Mouse (Mus musculus) kidney, postnatal 0 days (tissue): ENCODE data around the gene Flnc. TPM values are rescaled to one million over a fixed set of nuclear protein-coding genes. Genes with fewer than 3 reads are reported as not detected.
A peak's percentile ranks its signal among the peaks of the same experiment; 100 is the strongest.

Source experiments
- ATAC-seq: fragments of 200-750 bp; cut with Nextera tagmentation; replicated peaks from 2 replicates; pipeline ENCODE4 v1.8.0; 2017; ENCODE audit warnings: low read depth, moderate number of reproducible peaks, moderate TSS enrichment, moderate library complexity; ENCODE audit not compliant: low FRiP score
- DNase-seq: peaks from one replicate; pipeline ENCODE4 v3.0.0-alpha.2; 2016; ENCODE audit warnings: low spot score
- H3K27ac ChIP-seq: fragments of 300-500 bp; sonication (generic); 2 replicates; pipeline ENCODE4 v1.5.1; 2014; ENCODE audit warnings: mild to moderate bottlenecking
- H3K27me3 ChIP-seq: fragments of 300-500 bp; sonication (generic); 2 replicates; pipeline ENCODE4 v1.6.1; 2014; ENCODE audit warnings: low read length, mixed read lengths; ENCODE audit not compliant: insufficient read depth
- H3K36me3 ChIP-seq: fragments of 300-500 bp; sonication (generic); 2 replicates; pipeline ENCODE4 v1.6.1; 2014; ENCODE audit warnings: low read length, mixed read lengths; ENCODE audit not compliant: insufficient read depth
- H3K4me1 ChIP-seq: fragments of 300-500 bp; sonication (generic); replicated peaks from 2 replicates; pipeline ENCODE4 v1.6.1; 2014; ENCODE audit warnings: antibody characterized with exemption, low read length, mixed read lengths; ENCODE audit not compliant: insufficient read depth
- H3K4me2 ChIP-seq: fragments of 300-500 bp; sonication (generic); 2 replicates; pipeline ENCODE4 v1.6.1; 2014; ENCODE audit warnings: mild to moderate bottlenecking, low read length, moderate library complexity, mixed read lengths
- H3K4me3 ChIP-seq: fragments of 300-500 bp; sonication (generic); replicated peaks from 2 replicates; pipeline ENCODE4 v1.5.1; 2014; ENCODE audit warnings: low read depth, low read length
- H3K9ac ChIP-seq: fragments of 300-500 bp; sonication (generic); 2 replicates; pipeline ENCODE4 v1.6.1; 2014; ENCODE audit warnings: low read depth, low read length
- H3K9me3 ChIP-seq: fragments of 300-500 bp; sonication (generic); replicated peaks from 2 replicates; pipeline ENCODE4 v1.6.1; 2016; ENCODE audit warnings: low read length, inconsistent platforms, mixed read lengths
- CTCF ChIP-seq: IDR thresholded peaks from 2 replicates; pipeline ENCODE4 v1.5.1; 2016; ENCODE audit warnings: antibody characterized with exemption, low read depth, mild to moderate bottlenecking, moderate library complexity
- WGBS: fragments of 180-500 bp; shearing (Covaris S2); extraction: QIAGEN DNeasy Blood & Tissue Kit; methylation state at CpG from one replicate; pipeline ENCODE4 v1.1.7; 2014; 5-methylcytosine and 5-hydroxymethylcytosine counted together
- polyA plus RNA-seq: library from polyadenylated mRNA; unstranded; fragments of >200 nt; fragmentation: Nextera tagmentation; extraction: Ambion mirVana; gene quantifications from 2 replicates; pipeline ENCODE4 v1.2.1, GENCODE M21; 2015

The Flnc gene
- polyA plus RNA-seq, 1 experiment from 2014 or later: 2.5 TPM

DNA sequence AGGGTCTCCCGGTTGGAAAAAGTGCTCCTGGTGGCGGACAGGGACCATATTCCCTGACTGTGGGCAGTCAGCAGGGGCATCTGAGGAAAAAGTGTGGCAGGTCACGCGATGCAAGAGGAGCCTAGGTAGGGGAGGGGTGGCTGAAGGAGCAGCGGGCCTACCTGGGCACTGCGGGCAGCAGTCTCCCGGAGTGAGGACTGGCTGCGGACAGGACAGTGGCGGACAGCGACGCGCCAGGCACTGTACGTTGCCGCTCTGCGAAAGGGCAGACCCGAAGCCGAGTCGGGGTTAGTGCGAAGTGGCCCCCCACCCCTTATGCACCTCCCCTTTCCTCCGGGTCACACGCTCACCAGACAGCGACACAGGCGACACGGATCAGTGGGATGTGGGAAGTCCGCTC, 63.2 kb downstream of the Flnc start:
- Histone ChIP-seq H3K4me1 (0 out of 2 replicates have a peak, but pooled peaks cover 5% of the 10 kb centered on the region), H3K9ac (no peak overlapping the region), H3K9me3 (no peaks in the 10 kb centered on the region), H3K27ac (no peak overlapping the region), H3K27me3 (no peaks in the 10 kb centered on the region), H3K4me3 (no peak overlapping the region), H3K36me3 (0 out of 2 replicates have a peak, but pooled peaks cover 3% of the 10 kb centered on the region), H3K4me2 (peak overlapping the region; percentile 35)
- TF ChIP-seq CTCF: no peak
- WGBS: 27% methylated on average over 23 of the region's 25 CpGs
- no peak for DNase-seq
- ATAC-seq: 0 out of 2 replicates have a peak, but pooled peaks have one; percentile 11

DNA sequence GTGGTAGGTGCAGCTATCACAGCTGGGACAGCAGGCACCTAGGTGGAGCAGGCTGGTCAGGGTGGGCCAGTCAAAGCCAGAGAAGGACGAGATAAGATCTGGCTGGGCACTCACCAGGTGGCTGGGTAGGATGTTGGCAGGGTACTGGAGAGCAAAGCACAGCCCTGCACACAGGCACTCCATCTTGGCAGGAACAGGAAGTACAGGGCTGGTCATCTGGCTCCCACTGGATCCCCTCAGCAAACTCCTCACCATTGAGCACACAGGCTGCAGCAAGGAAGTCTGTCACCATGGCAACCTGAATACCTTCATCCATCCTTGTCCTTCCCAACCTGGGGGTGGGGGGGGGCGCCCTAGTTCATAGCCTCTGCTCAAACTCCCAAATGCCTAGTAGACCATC, 64.7 kb downstream of the Flnc start:
- ATAC-seq: peak; percentile 62
- 51% methylated on average over 2 of the region's 2 CpGs for WGBS
- no peak for TF ChIP-seq CTCF

DNA sequence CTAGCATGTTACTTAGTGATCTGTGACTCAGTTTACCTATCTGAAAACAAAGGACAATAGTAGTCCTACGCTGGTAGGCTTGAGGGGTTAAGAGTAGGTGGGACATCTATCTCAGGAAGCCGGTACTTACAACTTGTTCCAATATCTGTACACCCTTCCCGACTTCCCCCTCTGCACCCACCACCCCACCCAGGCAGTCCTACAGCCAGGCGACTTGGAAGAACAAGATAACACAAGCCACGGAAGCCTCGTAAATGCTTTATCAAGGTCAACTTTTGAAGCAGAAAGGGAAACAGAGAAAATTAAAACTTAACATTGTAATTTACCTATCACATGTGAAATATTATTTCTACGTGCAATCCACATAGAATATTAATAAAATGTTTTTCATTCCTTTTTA, 67.1 kb downstream of the Flnc start:
- 0 out of 2 replicates have a peak, but pooled peaks cover 5% of the 10 kb centered on the region for H3K4me1 ChIP-seq
- no peaks in the 10 kb centered on the region for H3K27me3 ChIP-seq
- no peak for ATAC-seq
- 94% methylated on average over 7 of the region's 7 CpGs for WGBS
- no peak for DNase-seq
- no peak overlapping the region for H3K27ac ChIP-seq
- TF ChIP-seq CTCF: no peak
- no peak overlapping the region for H3K4me3 ChIP-seq
- H3K9me3 ChIP-seq: no peaks in the 10 kb centered on the region
- H3K36me3 ChIP-seq: no peaks in the 10 kb centered on the region
- no peak overlapping the region for H3K9ac ChIP-seq
- H3K4me2 ChIP-seq: no peak overlapping the region

More for the DNA sequence above, 64.7 kb downstream of the Flnc start:
- Histone ChIP-seq H3K27ac (no peak overlapping the region), H3K36me3 (no peaks in the 10 kb centered on the region), H3K9ac (no peak overlapping the region), H3K4me2 (no peak overlapping the region), H3K4me3 (no peak overlapping the region), H3K27me3 (no peaks in the 10 kb centered on the region), H3K9me3 (no peaks in the 10 kb centered on the region), H3K4me1 (0 out of 2 replicates have a peak, but pooled peaks cover 5% of the 10 kb centered on the region)
- DNase-seq: no peak

DNA sequence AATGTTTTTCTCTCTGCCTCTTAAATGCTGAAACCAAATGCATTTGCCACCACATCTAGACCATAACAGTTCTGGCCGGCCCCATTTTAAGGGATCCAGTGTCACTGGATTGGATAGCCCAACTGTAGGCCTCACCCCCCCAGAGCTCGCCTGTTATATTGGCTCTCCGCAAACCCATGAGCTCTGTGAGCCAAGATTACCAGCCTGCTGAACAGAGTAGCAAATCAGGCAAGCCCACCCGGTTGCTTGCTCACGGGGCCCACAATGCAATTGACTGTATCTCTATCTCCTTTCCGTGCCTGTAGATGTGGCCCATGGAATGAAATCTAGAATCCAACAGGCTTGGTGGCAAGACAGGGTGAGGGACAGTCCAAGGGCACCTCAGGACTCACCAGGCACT, 67.8 kb downstream of the Flnc start:
- ATAC-seq: no peak
- Histone ChIP-seq H3K9me3 (no peaks in the 10 kb centered on the region), H3K9ac (no peak overlapping the region), H3K27ac (no peak overlapping the region), H3K4me1 (0 out of 2 replicates have a peak, but pooled peaks cover 5% of the 10 kb centered on the region), H3K27me3 (no peaks in the 10 kb centered on the region), H3K4me2 (no peak overlapping the region), H3K36me3 (no peaks in the 10 kb centered on the region), H3K4me3 (no peak overlapping the region)
- WGBS: 93% methylated on average over 6 of the region's 6 CpGs
- DNase-seq: no peak
- no peak for TF ChIP-seq CTCF

DNA sequence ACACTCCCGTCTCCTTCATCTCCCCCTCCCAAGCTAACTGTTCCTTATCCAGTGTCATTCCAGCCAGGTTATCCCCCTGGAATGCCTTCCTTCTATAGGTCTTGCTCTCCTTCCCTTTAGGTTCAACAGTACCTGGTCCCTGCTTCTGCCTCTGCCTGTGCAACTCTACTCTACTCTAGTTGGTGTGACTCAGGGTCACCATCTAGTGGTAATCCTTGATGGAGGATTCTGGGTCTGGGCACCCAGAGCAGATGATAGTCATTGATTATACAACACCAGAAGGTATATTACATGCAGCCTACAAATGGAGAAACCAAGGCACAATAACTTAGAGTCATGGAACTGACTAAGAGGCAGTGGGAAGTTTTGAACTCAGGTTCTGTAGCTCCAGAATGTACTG, 68.5 kb downstream of the Flnc start:
- no peak for ATAC-seq
- no peak overlapping the region for H3K27ac ChIP-seq
- WGBS: 97% methylated on average over 1 of the region's 1 CpGs
- no peak overlapping the region for H3K4me2 ChIP-seq
- peak; percentile 66 for TF ChIP-seq CTCF
- no peaks in the 10 kb centered on the region for H3K9me3 ChIP-seq
- H3K9ac ChIP-seq: no peak overlapping the region
- H3K4me3 ChIP-seq: no peak overlapping the region
- DNase-seq: peak; percentile 13
- no peaks in the 10 kb centered on the region for H3K36me3 ChIP-seq
- no peaks in the 10 kb centered on the region for H3K27me3 ChIP-seq
- H3K4me1 ChIP-seq: 0 out of 2 replicates have a peak, but pooled peaks cover under 1% of the 10 kb centered on the region

DNA sequence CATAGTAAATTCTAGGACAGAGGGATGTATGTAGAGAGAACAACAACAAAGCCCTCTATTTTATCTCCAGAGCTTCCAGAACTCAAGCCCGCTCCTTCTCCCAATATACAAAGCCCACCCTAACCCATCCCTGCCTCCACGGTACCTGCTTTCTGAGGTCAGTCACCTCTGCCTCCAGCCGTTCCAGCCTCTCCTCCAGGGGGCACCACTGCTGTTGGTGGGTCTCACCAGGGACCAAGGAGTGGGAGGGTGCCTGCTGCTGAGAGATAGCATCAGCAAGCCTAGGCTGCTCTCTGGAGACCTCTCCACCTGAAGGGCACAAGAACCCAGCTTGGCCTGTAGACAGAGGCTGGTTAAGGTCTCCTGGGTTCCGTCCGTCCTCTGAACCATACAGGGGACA, 72.4 kb downstream of the Flnc start:
- no peaks in the 10 kb centered on the region for H3K27me3 ChIP-seq
- DNase-seq (no peak), ATAC-seq (no peak)
- H3K36me3 ChIP-seq: no peaks in the 10 kb centered on the region
- 0 out of 2 replicates have a peak, but pooled peaks cover 7% of the 10 kb centered on the region for H3K4me1 ChIP-seq
- WGBS: 90% methylated on average over 5 of the region's 5 CpGs
- no peak overlapping the region for H3K4me2 ChIP-seq
- no peak overlapping the region for H3K27ac ChIP-seq
- peak; percentile 35; the same call in 1 of the 2 replicates for TF ChIP-seq CTCF
- H3K4me3 ChIP-seq: no peak overlapping the region
- H3K9ac ChIP-seq: no peak overlapping the region
- no peaks in the 10 kb centered on the region for H3K9me3 ChIP-seq

DNA sequence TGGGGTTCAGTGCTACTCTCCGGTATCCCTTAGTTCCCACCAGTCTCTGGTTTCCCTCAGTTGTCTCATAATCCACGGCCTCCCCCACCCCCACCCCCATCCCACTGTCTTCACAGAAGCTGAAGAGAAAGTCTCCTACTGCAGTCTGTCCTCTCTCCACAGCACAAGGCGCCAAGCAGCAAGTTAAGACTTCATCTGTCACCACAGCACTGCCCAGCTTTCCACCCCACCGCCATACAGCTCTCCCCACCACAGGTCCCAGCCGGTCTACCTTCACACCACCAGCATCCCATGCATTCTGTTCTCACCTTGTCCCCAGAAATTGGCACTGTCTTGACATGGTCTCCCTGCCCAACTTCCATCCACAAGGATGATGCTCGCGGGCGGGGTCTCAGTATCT, 73.8 kb downstream of the Flnc start:
- Histone ChIP-seq H3K27ac (no peak overlapping the region), H3K36me3 (no peaks in the 10 kb centered on the region), H3K9me3 (no peaks in the 10 kb centered on the region), H3K27me3 (no peaks in the 10 kb centered on the region), H3K4me1 (0 out of 2 replicates have a peak, but pooled peaks cover 7% of the 10 kb centered on the region), H3K9ac (peak overlapping the region; percentile 59; the same call in 1 of the 2 replicates), H3K4me3 (peak overlapping the region; percentile 51), H3K4me2 (peak overlapping the region; percentile 75)
- ATAC-seq: 0 out of 2 replicates have a peak, but pooled peaks have one; percentile 17
- DNase-seq: no peak
- no peak for TF ChIP-seq CTCF
- 23% methylated on average over 8 of the region's 8 CpGs for WGBS
